28 mouse cellular contexts compared by ENCODE assay signal in the genomic region with DNA sequence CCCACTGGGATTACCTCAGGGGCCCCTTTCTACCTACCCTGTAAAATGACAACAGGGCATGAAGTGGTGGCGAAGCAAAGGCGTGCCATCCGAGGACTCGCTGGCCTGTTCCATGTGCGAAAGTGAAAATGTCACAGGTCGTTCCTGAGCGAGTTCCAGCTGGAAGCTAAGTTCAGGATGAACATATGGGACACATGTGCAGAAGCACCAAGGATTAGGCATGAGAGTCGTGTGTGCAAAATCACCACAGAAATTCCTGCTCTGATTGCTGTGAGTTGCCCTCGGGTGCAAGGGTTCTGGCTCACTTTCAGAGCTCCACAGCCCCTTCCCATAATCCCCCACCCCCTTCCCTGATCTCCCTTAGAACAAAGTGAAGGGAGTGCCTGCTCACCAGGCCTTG.
A peak's percentile ranks its signal among the peaks of the same experiment; 100 is the strongest.
DNase-seq lines count a peak whose midpoint lies in the region; ATAC-seq and TF ChIP-seq lines count a peak whose summit lies in the region.
"Had no signal": no experiment of that assay in that cellular context is flagged by ENCODE, and none has a peak within 500 bp of the region (broad histone marks: within the 10 kb centered on the region; RNA-seq: fewer than 3 reads in every experiment).

No protein-coding gene starts in this region.

- peaks cover 24% of the 10 kb centered on the region for H3K4me1 ChIP-seq in heart, embryonic 13.5 days
- H3K4me1 ChIP-seq in embryonic facial prominence, embryonic 10.5 days = peaks cover 24% of the 10 kb centered on the region
- H3K4me1 ChIP-seq in embryonic facial prominence, embryonic 13.5 days = peaks cover 45% of the 10 kb centered on the region
- peaks cover 27% of the 10 kb centered on the region for H3K4me1 ChIP-seq in limb, embryonic 14.5 days (ENCODE audit: control insufficient read depth, insufficient read depth, low read length)
- H3K4me1 ChIP-seq: forebrain, embryonic 10.5 days; hindbrain, embryonic 10.5 days; midbrain, embryonic 15.5 days; neural tube, embryonic 15.5 days had no signal

- H3K4me3 ChIP-seq in heart, embryonic 13.5 days = no peak overlapping the region
- no peak overlapping the region for H3K4me3 ChIP-seq in embryonic facial prominence, embryonic 10.5 days
- no peak overlapping the region for H3K4me3 ChIP-seq in embryonic facial prominence, embryonic 13.5 days
- H3K4me3 ChIP-seq in limb, embryonic 14.5 days (replicated peaks; ENCODE audit: low read length) = no peak overlapping the region
- H3K4me3 ChIP-seq: forebrain, embryonic 10.5 days; hindbrain, embryonic 10.5 days; liver, embryonic 12.5 days; midbrain, embryonic 15.5 days; neural tube, embryonic 15.5 days; stomach, embryonic 15.5 days had no signal

- 0 out of 2 replicates have a peak, but pooled peaks cover 4% of the 10 kb centered on the region for H3K27me3 ChIP-seq in heart, embryonic 13.5 days (replicated peaks)
- no peaks in the 10 kb centered on the region for H3K27me3 ChIP-seq in embryonic facial prominence, embryonic 10.5 days (replicated peaks; ENCODE audit: low read depth, poor library complexity, severe bottlenecking)
- H3K27me3 ChIP-seq in embryonic facial prominence, embryonic 13.5 days = no peaks in the 10 kb centered on the region
- no peaks in the 10 kb centered on the region for H3K27me3 ChIP-seq in limb, embryonic 14.5 days (ENCODE audit: control insufficient read depth, insufficient read depth, low read length)
- H3K27me3 ChIP-seq: liver, embryonic 12.5 days; midbrain, embryonic 15.5 days; neural tube, embryonic 15.5 days; stomach, embryonic 15.5 days had no signal

- DNase-seq in heart, postnatal 14 days = no peak
- DNase-seq in embryonic facial prominence, embryonic 10.5 days (ENCODE audit: low spot score) = no peak
- DNase-seq in limb, embryonic 14.5 days (ENCODE audit: low spot score) = no peak
- DNase-seq in thymus, postnatal 4 days = no peak
- no peak for DNase-seq in layer of hippocampus, postnatal 36 days
- DNase-seq: adrenal gland, adult 2 months; adrenal gland, postnatal 36 days; B cell, adult 2 months; cerebellum, adult 18-20 months; cerebellum, postnatal 10 days; forebrain, postnatal 0 days; kidney, adult 8-10 months; kidney, postnatal 4 days; liver, postnatal 0 days; lung, postnatal 10 days; right cerebral cortex, postnatal 25 days; thymus, postnatal 14 days had no signal

- no peak for ATAC-seq in heart, embryonic 13.5 days (ENCODE audit: extremely low read depth, insufficient number of reproducible peaks, low FRiP score, low TSS enrichment)
- no peak for ATAC-seq in embryonic facial prominence, embryonic 13.5 days (ENCODE audit: insufficient number of reproducible peaks, insufficient read depth, low FRiP score, low TSS enrichment, low read depth)
- no peak for ATAC-seq in limb, embryonic 14.5 days (ENCODE audit: low FRiP score, low read depth)
- ATAC-seq: activated CD4-positive, CD25-positive, alpha-beta regulatory T cell, adult 4 months; forebrain, postnatal 0 days; liver, embryonic 12.5 days; liver, postnatal 0 days; midbrain, embryonic 15.5 days had no signal

- no peak overlapping the region for H3K4me2 ChIP-seq in heart, embryonic 13.5 days
- H3K4me2 ChIP-seq in embryonic facial prominence, embryonic 13.5 days = peak overlapping the region; percentile 27; the same call in 1 of the 2 replicates
- H3K4me2 ChIP-seq in limb, embryonic 14.5 days (replicated peaks; ENCODE audit: low read depth, low read length, severe bottlenecking) = no peak overlapping the region
- H3K4me2 ChIP-seq: liver, embryonic 12.5 days; midbrain, embryonic 15.5 days; neural tube, embryonic 15.5 days had no signal

- H3K9ac ChIP-seq in heart, embryonic 13.5 days = no peak overlapping the region
- no peak overlapping the region for H3K9ac ChIP-seq in embryonic facial prominence, embryonic 13.5 days
- H3K9ac ChIP-seq in limb, embryonic 14.5 days (ENCODE audit: low read depth, low read length, severe bottlenecking) = no peak overlapping the region
- H3K9ac ChIP-seq: forebrain, postnatal 0 days; liver, embryonic 12.5 days; liver, postnatal 0 days; midbrain, embryonic 15.5 days; neural tube, embryonic 15.5 days; stomach, embryonic 15.5 days had no signal

- intact Hi-C loops in heart, postnatal 14 days (cut with DNase I) = no loop called here

- peak overlapping the region; percentile 53 for H3K27ac ChIP-seq in heart, embryonic 13.5 days (replicated peaks)
- H3K27ac ChIP-seq in embryonic facial prominence, embryonic 10.5 days (replicated peaks) = peak overlapping the region; percentile 24; the same call in 1 of the 2 replicates
- H3K27ac ChIP-seq in embryonic facial prominence, embryonic 13.5 days = peak overlapping the region; percentile 87
- peak overlapping the region; percentile 48; the same call in 1 of the 2 replicates for H3K27ac ChIP-seq in limb, embryonic 14.5 days (replicated peaks; ENCODE audit: low read depth, low read length)
- H3K27ac ChIP-seq: forebrain, embryonic 10.5 days; hindbrain, embryonic 10.5 days; kidney, postnatal 0 days; liver, embryonic 12.5 days; macrophage; midbrain, embryonic 15.5 days; neural tube, embryonic 15.5 days had no signal

- no peak for TF ChIP-seq POLR2A in limb, embryonic 14.5 days (IDR thresholded peaks at IDR 0.05; ENCODE audit: borderline replicate concordance, extremely low read depth, insufficient read depth, insufficient read length)

- WGBS in heart, embryonic 13.5 days = 77% methylated on average over 9 of the region's 9 CpGs
- 72% methylated on average over 9 of the region's 9 CpGs for WGBS in embryonic facial prominence, embryonic 10.5 days
- WGBS in embryonic facial prominence, embryonic 13.5 days = 51% methylated on average over 9 of the region's 9 CpGs
- 52% methylated on average over 9 of the region's 9 CpGs for WGBS in limb, embryonic 14.5 days

- H3K9me3 ChIP-seq in heart, embryonic 13.5 days = no peaks in the 10 kb centered on the region
- H3K9me3 ChIP-seq in embryonic facial prominence, embryonic 10.5 days = no peaks in the 10 kb centered on the region
- H3K9me3 ChIP-seq in embryonic facial prominence, embryonic 13.5 days = no peaks in the 10 kb centered on the region
- no peaks in the 10 kb centered on the region for H3K9me3 ChIP-seq in limb, embryonic 14.5 days (ENCODE audit: control insufficient read depth, low read length)
- H3K9me3 ChIP-seq: forebrain, embryonic 10.5 days; hindbrain, embryonic 10.5 days; liver, embryonic 12.5 days; midbrain, embryonic 15.5 days; neural tube, embryonic 15.5 days; stomach, embryonic 15.5 days had no signal

- no peaks in the 10 kb centered on the region for H3K36me3 ChIP-seq in heart, embryonic 13.5 days
- H3K36me3 ChIP-seq in embryonic facial prominence, embryonic 10.5 days (replicated peaks) = no peaks in the 10 kb centered on the region
- no peaks in the 10 kb centered on the region for H3K36me3 ChIP-seq in embryonic facial prominence, embryonic 13.5 days
- no peaks in the 10 kb centered on the region for H3K36me3 ChIP-seq in limb, embryonic 14.5 days (ENCODE audit: control insufficient read depth, insufficient read depth, low read length)
- H3K36me3 ChIP-seq: forebrain, embryonic 10.5 days; hindbrain, embryonic 10.5 days; liver, embryonic 12.5 days; midbrain, embryonic 15.5 days; neural tube, embryonic 15.5 days; stomach, embryonic 15.5 days had no signal

Comparison
In these comparisons a context has a peak if more than half of its experiments do, and no peak if none do; other contexts are left out.
1. H3K27ac ChIP-seq: peak in every context shown above with its lines; median percentile 87 in embryonic facial prominence, embryonic 13.5 days; 53 in heart, embryonic 13.5 days; 48 in limb, embryonic 14.5 days; 24 in embryonic facial prominence, embryonic 10.5 days.